Mouse (Mus musculus) gastrocnemius, adult 2 months (tissue): ENCODE results near the gene Clca4a. TPM values are rescaled to one million over a fixed set of nuclear protein-coding genes. Genes with fewer than 3 reads are reported as not detected.
"Not testable (repeated sequence)": the region's sequence is repeated elsewhere in the genome, so short reads cannot be mapped to it uniquely, and the experiment has no call there.

Source experiments
- DNase-seq: peaks from one replicate; pipeline ENCODE4 v3.0.0; 2022
- H3K27ac ChIP-seq: fragments of 200-600 bp; 2 replicates; pipeline ENCODE4 v1.8.1; 2022; ENCODE audit warnings: mild to moderate bottlenecking
- H3K4me3 ChIP-seq: fragments of 200-600 bp; 2 replicates; pipeline ENCODE4 v1.8.1; 2022; ENCODE audit warnings: mild to moderate bottlenecking, moderate library complexity
- CTCF ChIP-seq: fragments of 200-600 bp; IDR thresholded peaks from 2 replicates; pipeline ENCODE4 v1.8.1; 2022; ENCODE audit warnings: antibody characterized with exemption, mild to moderate bottlenecking, moderate library complexity
- intact Hi-C: fragments of 180-260 bp; cut with DNase I; formaldehyde crosslinking; loops from one replicate; pipeline ENCODE4 v1.15.1; 2025
- long read RNA-seq, 2 experiments: library from polyadenylated mRNA; stranded (forward); transcript quantifications; one replicate each; pipeline ENCODE4 v2.0.0; 2021
- total RNA-seq, 2 experiments: library from RNA; stranded (reverse); gene quantifications; 2 replicates each; pipeline ENCODE4 v1.2.3; 2021

Gene Clca4a
- total RNA-seq = not detected
- long read RNA-seq, experiment 1 = 0 reads
- long read RNA-seq, experiment 2 = 0 reads

DNA sequence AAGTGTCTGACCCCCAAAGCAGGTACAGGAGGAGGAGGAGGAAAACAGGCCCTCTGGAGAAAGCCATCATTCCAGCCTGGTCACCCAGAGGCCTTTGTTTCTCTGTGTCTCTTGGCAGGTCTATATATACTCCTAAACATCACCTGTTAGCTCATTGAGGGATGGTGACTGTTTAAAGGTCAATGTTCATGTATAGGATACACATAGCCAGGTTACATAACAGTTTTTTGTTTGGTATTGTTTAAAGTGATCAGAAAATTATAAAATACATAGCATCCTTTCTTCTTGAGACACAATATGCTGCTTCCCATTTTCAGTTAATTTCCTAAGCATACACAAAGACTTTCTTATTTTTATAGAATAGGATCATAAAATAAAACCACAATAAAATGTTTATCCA lies at the start of gene Clca4a:
Gene Clca4a (minus strand): TSS at position 101 of the 400 bp plus-strand sequence.
- TF ChIP-seq CTCF = no peak
- no peak for DNase-seq
- Histone ChIP-seq H3K4me3 (no peak within 1 kb of the TSS), H3K27ac (no peak within 1 kb of the TSS)
- intact Hi-C loops = no loop called here

DNA sequence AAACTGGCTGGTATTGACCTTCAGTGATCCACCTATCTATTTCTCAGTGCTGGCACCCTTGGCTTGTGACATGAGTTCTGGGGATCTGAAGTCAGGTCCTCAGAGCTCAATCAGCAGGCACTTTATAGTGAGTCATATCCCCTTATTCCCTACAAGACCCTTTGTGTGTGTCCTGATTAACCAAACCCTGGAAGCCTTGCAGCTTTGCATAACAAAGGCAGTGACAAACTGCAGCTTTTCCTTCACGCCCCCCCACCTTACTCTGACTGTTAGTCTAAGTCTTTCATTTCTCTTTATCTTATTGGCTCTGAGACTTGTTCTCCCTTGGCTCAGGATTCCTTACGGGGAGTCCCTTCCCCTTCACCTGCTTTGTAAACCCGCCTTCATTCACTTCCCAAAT lies 43.0 kb upstream of the Clca4a start:
- intact Hi-C loops = no loop called here
- no peak overlapping the region for H3K4me3 ChIP-seq
- TF ChIP-seq CTCF = no peak
- no peak for DNase-seq
- H3K27ac ChIP-seq = no peak overlapping the region

DNA sequence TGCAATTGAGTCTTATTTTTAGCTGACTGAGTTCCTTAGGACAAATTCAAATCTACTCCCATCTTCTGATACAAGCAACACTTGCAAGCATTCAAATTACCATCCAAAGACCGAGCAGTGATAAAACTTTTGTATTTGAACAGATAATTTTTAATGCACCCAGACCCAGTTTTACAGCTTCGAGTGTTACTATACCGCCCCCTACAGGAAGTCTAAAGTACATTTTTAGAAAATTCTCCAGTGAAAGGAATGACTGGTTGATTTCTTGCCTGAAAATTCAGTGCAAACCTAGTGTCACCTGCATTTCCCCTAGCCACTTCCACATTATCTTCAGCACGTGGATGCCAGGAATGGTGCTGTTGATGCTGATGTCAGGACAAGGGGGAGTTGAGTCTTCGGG lies 29.6 kb upstream of the Clca4a start:
- intact Hi-C loops = no loop called here

DNA sequence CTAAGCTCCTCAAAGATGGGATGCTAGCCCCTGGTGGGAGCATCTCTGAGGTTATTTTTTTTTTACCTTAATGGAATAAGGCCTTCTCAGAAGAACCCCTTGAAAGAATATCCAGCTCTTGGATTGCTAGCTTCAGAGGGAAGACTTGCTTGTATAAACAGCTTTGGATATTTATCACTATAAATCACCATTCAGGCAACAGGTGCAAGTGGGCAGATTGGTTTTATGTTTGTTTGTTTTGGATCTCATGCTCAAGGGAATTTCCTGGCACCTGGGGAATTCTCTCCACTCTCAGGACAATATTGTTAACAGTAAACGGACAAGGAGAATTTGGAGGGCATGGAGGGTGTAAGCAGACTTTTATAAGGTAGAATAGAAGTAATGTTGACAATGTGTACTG lies 26.1 kb upstream of the Clca4a start:
- TF ChIP-seq CTCF = no peak
- no peak for DNase-seq
- Histone ChIP-seq H3K27ac (no peak overlapping the region), H3K4me3 (no peak overlapping the region)
- intact Hi-C loops = no loop called here

More for the DNA sequence above, 29.6 kb upstream of the Clca4a start:
- Histone ChIP-seq H3K4me3 (no peak overlapping the region), H3K27ac (no peak overlapping the region)
- DNase-seq = no peak
- peak; percentile 48 for TF ChIP-seq CTCF

GRCm38 (mm10) chr3:144993055-144993454 lies 18.2 kb upstream of the Clca4a start:
- intact Hi-C loops = no loop called here

GRCm38 (mm10) chr3:144992618-144993017 lies 17.8 kb upstream of the Clca4a start:
- intact Hi-C loops = no loop called here
- Histone ChIP-seq H3K27ac (no peak overlapping the region), H3K4me3 (no peak overlapping the region)
- TF ChIP-seq CTCF = no peak
- DNase-seq = no peak

More at GRCm38 (mm10) chr3:144993055-144993454, 18.2 kb upstream of the Clca4a start:
- Histone ChIP-seq H3K27ac (no peak overlapping the region), H3K4me3 (no peak overlapping the region)
- no peak for TF ChIP-seq CTCF
- DNase-seq = no peak

GRCm38 (mm10) chr3:144985890-144986289 lies 11.0 kb upstream of the Clca4a start:
- intact Hi-C loops = no loop called here
- no peak for TF ChIP-seq CTCF
- no peak for DNase-seq

GRCm38 (mm10) chr3:144980551-144980950 lies 5.7 kb upstream of the Clca4a start:
- intact Hi-C loops = no loop called here
- DNase-seq = no peak
- no peak overlapping the region for H3K4me3 ChIP-seq
- TF ChIP-seq CTCF = no peak
- no peak overlapping the region for H3K27ac ChIP-seq

More at GRCm38 (mm10) chr3:144985890-144986289, 11.0 kb upstream of the Clca4a start:
- H3K4me3 ChIP-seq = no peak overlapping the region
- no peak overlapping the region for H3K27ac ChIP-seq

DNA sequence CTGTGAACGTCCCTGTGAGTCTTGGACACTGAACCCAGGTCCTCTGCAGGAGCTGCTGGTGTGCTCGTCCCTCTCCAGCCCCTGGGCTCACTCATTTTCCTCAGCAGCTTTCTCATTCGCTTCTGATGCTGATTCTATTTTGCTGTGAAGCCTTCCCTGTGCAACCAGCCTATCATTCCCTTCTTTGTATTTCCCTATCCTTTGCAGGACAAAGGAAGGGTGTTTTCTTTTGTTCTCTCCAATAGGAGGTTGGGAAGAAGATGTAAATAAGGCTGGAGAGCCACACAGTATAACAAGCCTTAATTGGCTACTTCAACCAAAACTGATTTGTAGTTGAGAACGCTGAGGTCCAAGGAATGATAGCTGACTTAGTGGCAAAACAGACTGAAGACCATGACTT lies 2.8 kb upstream of the Clca4a start:
- no peak for TF ChIP-seq CTCF
- intact Hi-C loops = no loop called here
- no peak overlapping the region for H3K4me3 ChIP-seq
- no peak overlapping the region for H3K27ac ChIP-seq
- no peak for DNase-seq

DNA sequence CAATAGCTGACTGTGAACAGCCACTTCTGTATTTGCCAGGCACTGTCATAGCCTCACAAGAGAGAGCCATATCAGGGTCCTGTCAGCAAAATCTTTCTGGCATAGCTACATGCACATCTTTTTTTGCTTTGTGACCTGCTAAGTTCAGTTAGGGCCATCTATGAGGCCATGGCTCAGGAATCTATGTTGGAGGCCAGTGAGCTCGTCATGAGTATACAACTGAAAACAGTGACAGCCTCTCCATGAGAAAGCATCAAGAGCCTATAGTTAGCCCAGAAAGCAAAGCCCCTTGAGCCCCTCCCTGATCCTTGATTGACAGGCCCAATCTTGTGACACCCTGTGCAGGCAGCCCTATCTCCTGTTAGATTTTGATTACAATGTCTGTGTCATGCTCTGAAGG lies 1.2 kb upstream of the Clca4a start:
- no peak for DNase-seq
- Histone ChIP-seq H3K4me3 (no peak overlapping the region), H3K27ac (no peak overlapping the region)
- no peak for TF ChIP-seq CTCF
- intact Hi-C loops = no loop called here

DNA sequence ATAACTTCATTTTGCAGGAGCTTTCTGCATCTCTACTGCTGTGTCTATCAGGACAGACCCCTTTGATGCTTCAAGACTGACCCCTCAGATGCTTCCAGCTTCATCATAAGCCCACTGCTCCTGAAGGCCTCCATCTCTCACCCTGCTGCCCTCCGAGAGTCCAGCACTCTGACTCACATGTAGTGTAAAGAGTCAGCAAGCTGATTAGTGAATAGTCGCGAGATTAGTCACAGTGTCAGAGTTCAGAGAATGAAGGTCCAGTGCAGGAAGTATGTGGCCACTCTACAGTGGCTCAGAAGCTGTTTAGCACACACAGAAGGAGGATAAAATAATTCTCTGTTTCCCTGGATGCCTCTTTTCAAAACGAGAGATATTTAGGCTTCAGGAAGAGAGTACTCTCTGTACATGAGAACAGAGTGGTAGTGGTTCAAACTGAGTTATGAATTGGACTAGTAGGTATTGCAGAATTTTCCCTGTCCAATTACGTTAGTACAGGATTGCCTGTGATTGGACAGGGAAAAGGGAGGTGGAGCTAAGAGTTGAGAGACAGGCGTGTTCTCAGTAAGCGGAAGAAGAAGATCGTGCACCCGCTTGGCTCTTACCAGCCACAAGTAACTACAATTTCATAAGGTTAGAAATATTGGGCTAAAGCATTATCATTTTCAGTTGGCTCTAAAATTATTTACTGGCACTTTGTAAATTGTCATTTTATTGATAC lies 3.1 kb downstream of the Clca4a start:
- Histone ChIP-seq H3K4me3 (no peak overlapping the region), H3K27ac (no peak overlapping the region)
- TF ChIP-seq CTCF = no peak
- no peak for DNase-seq
- intact Hi-C loops = no loop called here

GRCm38 (mm10) chr3:144969755-144970154 lies 5.1 kb downstream of the Clca4a start:
- Histone ChIP-seq H3K27ac (no peak overlapping the region), H3K4me3 (no peak overlapping the region)
- no peak for DNase-seq
- intact Hi-C loops = no loop called here
- no peak for TF ChIP-seq CTCF

DNA sequence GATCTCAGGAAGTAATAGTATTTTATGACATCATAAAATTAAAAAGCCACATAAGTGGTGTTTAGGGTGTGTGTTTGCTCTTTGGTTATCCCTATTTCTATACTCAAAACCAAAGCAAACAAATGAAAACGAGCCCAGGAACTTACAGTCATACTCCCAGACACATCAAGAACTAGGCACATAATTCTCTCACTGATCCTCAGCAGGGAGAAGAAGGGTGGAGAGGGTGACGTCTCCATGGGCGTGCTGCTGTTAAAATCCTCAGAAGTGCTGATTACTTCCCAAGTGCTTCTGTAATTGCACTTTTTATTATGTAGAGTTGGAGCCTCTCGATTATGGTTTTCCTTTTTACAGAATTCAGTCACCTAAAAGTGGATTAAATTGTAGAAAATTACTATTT lies 8.8 kb downstream of the Clca4a start:
- no peak for DNase-seq
- no peak for TF ChIP-seq CTCF
- intact Hi-C loops = no loop called here

DNA sequence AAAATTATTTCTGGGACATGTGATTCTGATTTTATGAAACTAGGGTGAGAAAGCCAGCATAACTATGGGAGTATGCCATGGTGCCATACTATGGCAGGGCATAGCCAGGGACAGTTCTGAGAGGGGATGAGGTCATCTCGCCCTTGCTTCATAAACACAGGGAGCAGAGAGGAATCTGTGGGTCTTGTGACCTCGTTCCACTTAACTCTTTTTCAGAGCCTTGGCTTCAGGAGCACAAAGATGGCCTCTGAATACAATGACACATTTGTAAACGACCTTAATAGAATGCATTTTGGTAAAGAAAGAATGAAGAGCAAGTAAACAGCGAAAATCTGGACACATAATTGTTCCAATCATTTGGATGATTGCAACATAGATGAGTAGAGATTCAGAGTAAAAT lies 24.0 kb downstream of the Clca4a start:
- intact Hi-C loops = loop anchor here (10.0 kb wide), 1 partner anchor 86 kb away; no protein-coding TSS in a partner anchor
- TF ChIP-seq CTCF = no peak
- no peak overlapping the region for H3K4me3 ChIP-seq
- no peak overlapping the region for H3K27ac ChIP-seq
- no peak for DNase-seq

More for the DNA sequence above, 8.8 kb downstream of the Clca4a start:
- Histone ChIP-seq H3K27ac (no peak overlapping the region), H3K4me3 (no peak overlapping the region)

DNA sequence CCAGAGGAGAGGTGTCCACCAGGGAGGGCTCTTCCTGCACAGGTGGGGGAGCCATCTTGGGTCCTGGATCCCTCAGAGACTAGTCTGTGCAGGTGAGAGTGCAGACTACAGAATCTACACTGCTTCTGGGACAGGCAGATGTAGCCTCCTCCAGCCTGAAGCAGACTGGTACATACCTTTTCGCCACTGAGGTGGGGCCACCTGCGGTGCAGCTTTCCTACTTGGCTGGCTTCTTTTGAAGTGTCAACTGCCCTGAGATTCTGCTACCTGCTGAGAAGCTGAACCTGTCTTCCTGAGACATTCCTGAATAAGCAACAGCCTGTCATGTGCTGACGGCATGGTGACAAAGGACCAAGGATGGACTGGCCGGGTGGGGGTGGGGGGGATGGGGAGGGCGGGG lies 27.5 kb downstream of the Clca4a start:
- DNase-seq, H3K27ac ChIP-seq, H3K4me3 ChIP-seq, intact Hi-C loops: not testable (repeated sequence)

- DNase-seq, H3K4me3 ChIP-seq, H3K27ac ChIP-seq, intact Hi-C loops: not testable (repeated sequence)
Measured at GRCm38 (mm10) chr3:144933625-144934024, 41.2 kb downstream of the Clca4a start.
